32 mouse cellular contexts compared by ENCODE assay signal in the genomic region with DNA sequence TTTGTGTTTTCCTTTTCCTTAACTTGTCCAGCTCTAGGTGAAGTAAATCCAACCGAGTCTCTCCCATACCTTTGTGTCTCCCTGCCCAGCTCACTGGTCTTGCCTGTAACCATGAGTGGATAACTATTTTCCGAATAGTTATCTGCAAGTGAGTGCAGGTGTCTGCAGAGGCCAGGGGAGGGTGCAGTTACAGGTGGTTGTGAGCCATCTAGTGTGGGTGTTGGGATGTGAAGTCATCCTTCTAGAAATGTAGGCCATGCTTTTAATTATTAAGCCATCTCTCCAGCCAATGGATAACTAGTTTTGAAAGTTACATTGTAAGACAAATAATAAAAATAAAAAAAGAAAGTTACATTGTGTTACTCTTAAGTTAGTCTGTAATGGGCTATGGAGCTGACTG. TPM values are rescaled to one million over a fixed set of nuclear protein-coding genes. Genes with fewer than 3 reads are reported as not detected.
DNase-seq lines count a peak whose midpoint lies in the region; ATAC-seq and TF ChIP-seq lines count a peak whose summit lies in the region.
"Had no signal": no experiment of that assay in that cellular context is flagged by ENCODE, and none has a peak within 500 bp of the region (broad histone marks: within the 10 kb centered on the region; RNA-seq: fewer than 3 reads in every experiment).

No protein-coding gene starts in this region.

- no peak overlapping the region for H3K4me2 ChIP-seq in intestine, postnatal 0 days (replicated peaks; ENCODE audit: low read depth)
- no peak overlapping the region for H3K4me2 ChIP-seq in intestine, embryonic 15.5 days (replicated peaks)
- H3K4me2 ChIP-seq in kidney, embryonic 16.5 days (replicated peaks; ENCODE audit: low read depth, low read length): no peak overlapping the region
- H3K4me2 ChIP-seq: embryonic facial prominence, embryonic 12.5 days; embryonic facial prominence, embryonic 15.5 days; forebrain, embryonic 12.5 days; forebrain, embryonic 15.5 days; heart, embryonic 12.5 days; heart, embryonic 15.5 days; hindbrain, embryonic 13.5 days had no signal

- no peak for TF ChIP-seq POLR2A in liver, adult 2 months (IDR thresholded peaks at IDR 0.05; ENCODE audit: extremely low read depth, insufficient read depth, low read length)

- no peaks in the 10 kb centered on the region for H3K9me3 ChIP-seq in intestine, postnatal 0 days (ENCODE audit: control insufficient read depth)
- H3K9me3 ChIP-seq in intestine, embryonic 15.5 days: no peaks in the 10 kb centered on the region
- H3K9me3 ChIP-seq in kidney, embryonic 16.5 days (ENCODE audit: low read length): no peaks in the 10 kb centered on the region
- H3K9me3 ChIP-seq: embryonic facial prominence, embryonic 12.5 days; embryonic facial prominence, embryonic 15.5 days; forebrain, embryonic 12.5 days; forebrain, embryonic 15.5 days; heart, embryonic 12.5 days; heart, embryonic 15.5 days; hindbrain, embryonic 10.5 days; hindbrain, embryonic 13.5 days had no signal

- no peaks in the 10 kb centered on the region for H3K79me2 ChIP-seq in liver, adult 2 months (ENCODE audit: control insufficient read depth, insufficient read depth, low read length)

- H3K4me1 ChIP-seq in intestine, postnatal 0 days (replicated peaks; ENCODE audit: control insufficient read depth, insufficient read depth, low read length): no peaks in the 10 kb centered on the region
- no peaks in the 10 kb centered on the region for H3K4me1 ChIP-seq in intestine, embryonic 15.5 days (replicated peaks)
- no peaks in the 10 kb centered on the region for H3K4me1 ChIP-seq in kidney, embryonic 16.5 days (ENCODE audit: insufficient read depth, low read length)
- H3K4me1 ChIP-seq in liver, adult 2 months (ENCODE audit: control insufficient read depth, insufficient read depth, low read length): peaks cover 20% of the 10 kb centered on the region
- H3K4me1 ChIP-seq: embryonic facial prominence, embryonic 12.5 days; embryonic facial prominence, embryonic 15.5 days; forebrain, embryonic 12.5 days; forebrain, embryonic 15.5 days; heart, embryonic 12.5 days; heart, embryonic 15.5 days; hindbrain, embryonic 10.5 days; hindbrain, embryonic 13.5 days had no signal

- no peak for ATAC-seq in intestine, postnatal 0 days
- no peak for ATAC-seq in intestine, embryonic 15.5 days
- ATAC-seq in kidney, embryonic 16.5 days (ENCODE audit: low FRiP score, low TSS enrichment): no peak
- ATAC-seq: CD4-positive, CD25-positive, alpha-beta regulatory T cell, adult 4 months; forebrain, embryonic 15.5 days; hindbrain, embryonic 16.5 days had no signal

- H3K9ac ChIP-seq in intestine, postnatal 0 days (ENCODE audit: low read depth, low read length): no peak overlapping the region
- no peak overlapping the region for H3K9ac ChIP-seq in intestine, embryonic 15.5 days
- H3K9ac ChIP-seq in kidney, embryonic 16.5 days (replicated peaks; ENCODE audit: low read length): no peak overlapping the region
- H3K9ac ChIP-seq in liver, adult 2 months (ENCODE audit: low read depth, low read length): no peak overlapping the region
- H3K9ac ChIP-seq: embryonic facial prominence, embryonic 12.5 days; embryonic facial prominence, embryonic 15.5 days; forebrain, embryonic 12.5 days; forebrain, embryonic 15.5 days; heart, embryonic 12.5 days; heart, embryonic 15.5 days; hindbrain, embryonic 13.5 days had no signal

- 90% methylated on average over 2 of the region's 2 CpGs for WGBS in intestine, postnatal 0 days
- 89% methylated on average over 2 of the region's 2 CpGs for WGBS in intestine, embryonic 15.5 days
- WGBS in kidney, embryonic 16.5 days: 86% methylated on average over 2 of the region's 2 CpGs
- 60% methylated on average over 2 of the region's 2 CpGs for WGBS in liver, adult 2 months

- DNase-seq in kidney, adult 9 months: peak; percentile 82
- peak; percentile 91 for DNase-seq in liver, adult 2 months (ENCODE audit: extremely low read depth, low read depth, low spot score)
- DNase-seq in liver: no peak
- DNase-seq: adrenal gland, adult 2 months; adrenal gland, postnatal 14 days; cerebellum, adult 11 months; cerebellum, adult 2 months; cerebellum, adult 9-11 months; cerebellum, postnatal 25 days; gastrocnemius, postnatal 10 days; gastrocnemius, postnatal 36 days; heart, postnatal 10 days; heart, postnatal 36 days had no signal

- peaks cover 43% of the 10 kb centered on the region for H3K36me3 ChIP-seq in intestine, postnatal 0 days (ENCODE audit: control insufficient read depth, insufficient read depth)
- peaks cover 22% of the 10 kb centered on the region for H3K36me3 ChIP-seq in intestine, embryonic 15.5 days
- peaks cover 38% of the 10 kb centered on the region for H3K36me3 ChIP-seq in kidney, embryonic 16.5 days (ENCODE audit: insufficient read depth, low read length)
- peaks cover 39% of the 10 kb centered on the region for H3K36me3 ChIP-seq in liver, adult 2 months (ENCODE audit: control insufficient read depth, insufficient read depth, low read length)

- H3K27me3 ChIP-seq in intestine, postnatal 0 days (replicated peaks; ENCODE audit: control insufficient read depth, insufficient read depth, low read length): no peaks in the 10 kb centered on the region
- H3K27me3 ChIP-seq in intestine, embryonic 15.5 days (replicated peaks): no peaks in the 10 kb centered on the region
- H3K27me3 ChIP-seq in kidney, embryonic 16.5 days (ENCODE audit: insufficient read depth, low read length): no peaks in the 10 kb centered on the region
- no peaks in the 10 kb centered on the region for H3K27me3 ChIP-seq in liver, adult 2 months (ENCODE audit: control insufficient read depth, insufficient read depth, low read length)
- H3K27me3 ChIP-seq: embryonic facial prominence, embryonic 12.5 days; embryonic facial prominence, embryonic 15.5 days; forebrain, embryonic 12.5 days; forebrain, embryonic 15.5 days; heart, embryonic 12.5 days; heart, embryonic 15.5 days; hindbrain, embryonic 13.5 days had no signal

- 0 out of 2 replicates have a peak overlapping the region, but pooled peaks have one; percentile 21 for H3K27ac ChIP-seq in intestine, postnatal 0 days (ENCODE audit: low read depth, low read length)
- no peak overlapping the region for H3K27ac ChIP-seq in intestine, embryonic 15.5 days
- no peak overlapping the region for H3K27ac ChIP-seq in kidney, embryonic 16.5 days (ENCODE audit: low read length)
- H3K27ac ChIP-seq in liver, adult 2 months (replicated peaks; ENCODE audit: insufficient read depth, low read depth, low read length): peak overlapping the region; percentile 32; the same call in 1 of the 2 replicates
- H3K27ac ChIP-seq: embryonic facial prominence, embryonic 12.5 days; embryonic facial prominence, embryonic 15.5 days; forebrain, embryonic 12.5 days; forebrain, embryonic 15.5 days; heart, embryonic 15.5 days; hindbrain, embryonic 10.5 days; hindbrain, embryonic 13.5 days had no signal

- H3K4me3 ChIP-seq in intestine, postnatal 0 days (ENCODE audit: low read depth, low read length): no peak overlapping the region
- H3K4me3 ChIP-seq in intestine, embryonic 15.5 days (replicated peaks): no peak overlapping the region
- no peak overlapping the region for H3K4me3 ChIP-seq in kidney, embryonic 16.5 days (ENCODE audit: low read length)
- no peak overlapping the region for H3K4me3 ChIP-seq in liver, adult 2 months (ENCODE audit: insufficient read depth, low read depth, low read length)
- H3K4me3 ChIP-seq: embryonic facial prominence, embryonic 12.5 days; embryonic facial prominence, embryonic 15.5 days; forebrain, embryonic 12.5 days; forebrain, embryonic 15.5 days; heart, embryonic 12.5 days; heart, embryonic 15.5 days; hindbrain, embryonic 10.5 days; hindbrain, embryonic 13.5 days had no signal

- no peak for TF ChIP-seq CTCF in intestine, postnatal 0 days (IDR thresholded peaks at IDR 0.05; ENCODE audit: low read depth)
- TF ChIP-seq CTCF in liver, adult 2 months (IDR thresholded peaks at IDR 0.05; ENCODE audit: low read depth, low read length): peak; percentile 35; the same call in 1 of the 2 replicates

RNA-seq across cellular contexts. Expression of a gene that starts 6.5 kb away (rescaled TPM):
- polyA plus RNA-seq in intestine, postnatal 0 days (2015; fragmentation: Nextera tagmentation; extraction: Ambion mirVana): 203 and 213 TPM in 2 replicates
- 228 and 249 TPM in 2 replicates for polyA plus RNA-seq in intestine, embryonic 15.5 days (2015; fragmentation: Nextera tagmentation; extraction: Ambion mirVana)
- polyA plus RNA-seq in kidney, embryonic 16.5 days (2015; fragmentation: Nextera tagmentation; extraction: Ambion mirVana): 292 and 293 TPM in 2 replicates
- total RNA-seq in liver, adult 2 months (2014; rRNA removed): 27.2 and 39.1 TPM in 2 replicates
- polyA plus RNA-seq in liver, adult 2 months (2012; rRNA removed): 43.3 and 44.8 TPM in 2 replicates

RNA-seq across cellular contexts. Expression of a gene that starts 20.3 kb away (rescaled TPM):
- polyA plus RNA-seq in intestine, postnatal 0 days (2015; fragmentation: Nextera tagmentation; extraction: Ambion mirVana): 108 and 120 TPM in 2 replicates
- polyA plus RNA-seq in intestine, embryonic 15.5 days (2015; fragmentation: Nextera tagmentation; extraction: Ambion mirVana): 118 and 119 TPM in 2 replicates
- polyA plus RNA-seq in kidney, embryonic 16.5 days (2015; fragmentation: Nextera tagmentation; extraction: Ambion mirVana): 109 and 113 TPM in 2 replicates
- total RNA-seq in liver, adult 2 months (2014; rRNA removed): 300 and 328 TPM in 2 replicates
- 92.9 and 108 TPM in 2 replicates for polyA plus RNA-seq in liver, adult 2 months (2012; rRNA removed)

RNA-seq across cellular contexts. Expression of a gene that starts 60.0 kb away (rescaled TPM):
- not detected in 2 replicates for polyA plus RNA-seq in intestine, postnatal 0 days (2015; fragmentation: Nextera tagmentation; extraction: Ambion mirVana)
- not detected in 2 replicates for polyA plus RNA-seq in intestine, embryonic 15.5 days (2015; fragmentation: Nextera tagmentation; extraction: Ambion mirVana)
- not detected in 2 replicates for polyA plus RNA-seq in kidney, embryonic 16.5 days (2015; fragmentation: Nextera tagmentation; extraction: Ambion mirVana)
- not detected in 2 replicates for total RNA-seq in liver, adult 2 months (2014; rRNA removed)
- polyA plus RNA-seq in liver, adult 2 months (2012; rRNA removed): not detected in 2 replicates
- total RNA-seq: adrenal gland, adult 2 months; adrenal gland, postnatal 14 days; adrenal gland, postnatal 4 days; common myeloid progenitor, adult 5-6 weeks; gastrocnemius, adult 18-20 months; gastrocnemius, postnatal 10 days; gastrocnemius, postnatal 36 days; granulocyte monocyte progenitor cell, adult 5-6 weeks; heart, postnatal 10 days; heart, postnatal 36 days; MEL had no signal
- polyA plus RNA-seq: adrenal gland, adult 2 months; C2C12; CD4-positive, CD25-positive, alpha-beta regulatory T cell, adult 4 months; cerebellum, adult 2 months; embryonic facial prominence, embryonic 12.5 days; forebrain, embryonic 12.5 days; heart, embryonic 12.5 days; heart, embryonic 15.5 days had no signal

Comparison
In these comparisons a context has a peak if more than half of its experiments do, and no peak if none do; other contexts are left out.
1. H3K27ac ChIP-seq: peak in intestine, postnatal 0 days (single experiment) and liver, adult 2 months (single experiment); none in intestine, embryonic 15.5 days (single experiment) and kidney, embryonic 16.5 days (single experiment).